Mouse (Mus musculus) heart, postnatal 14 days (tissue): Measurements from ENCODE around the gene Bid. TPM values are rescaled to one million over a fixed set of nuclear protein-coding genes. Genes with fewer than 3 reads are reported as not detected.

Source experiments
- DNase-seq, 2 experiments: peaks; one replicate each; pipeline ENCODE4 v3.0.0; 2021 to 2022
- intact Hi-C: fragments of 180-260 bp; cut with DNase I; formaldehyde crosslinking; loops from one replicate; pipeline ENCODE4 v1.15.1; 2025
- long read RNA-seq, 2 experiments: library from polyadenylated mRNA; stranded (forward); transcript quantifications; one replicate each; pipeline ENCODE4 v2.0.0; 2021
- total RNA-seq, 2 experiments: library from RNA; stranded (reverse); gene quantifications; 2 replicates each; pipeline ENCODE4 v1.2.3; 2021

Bid gene
- 1 to 10 TPM; 1.6 to 2.1 TPM for total RNA-seq
- long read RNA-seq, experiment 1, transcript Bid-201 (6 exons, 2,189 nt) = major isoform, 9 of 11 reads
- long read RNA-seq, experiment 1, partial matches to known transcripts = 0 of 11 reads
- long read RNA-seq, experiment 1, other reads (novel, unspliced or antisense) = 2 of 11 reads
- long read RNA-seq, experiment 2, partial matches to known transcripts = 0 of 4 reads
- long read RNA-seq, experiment 2, other reads (novel, unspliced or antisense) = 2 of 4 reads

DNA sequence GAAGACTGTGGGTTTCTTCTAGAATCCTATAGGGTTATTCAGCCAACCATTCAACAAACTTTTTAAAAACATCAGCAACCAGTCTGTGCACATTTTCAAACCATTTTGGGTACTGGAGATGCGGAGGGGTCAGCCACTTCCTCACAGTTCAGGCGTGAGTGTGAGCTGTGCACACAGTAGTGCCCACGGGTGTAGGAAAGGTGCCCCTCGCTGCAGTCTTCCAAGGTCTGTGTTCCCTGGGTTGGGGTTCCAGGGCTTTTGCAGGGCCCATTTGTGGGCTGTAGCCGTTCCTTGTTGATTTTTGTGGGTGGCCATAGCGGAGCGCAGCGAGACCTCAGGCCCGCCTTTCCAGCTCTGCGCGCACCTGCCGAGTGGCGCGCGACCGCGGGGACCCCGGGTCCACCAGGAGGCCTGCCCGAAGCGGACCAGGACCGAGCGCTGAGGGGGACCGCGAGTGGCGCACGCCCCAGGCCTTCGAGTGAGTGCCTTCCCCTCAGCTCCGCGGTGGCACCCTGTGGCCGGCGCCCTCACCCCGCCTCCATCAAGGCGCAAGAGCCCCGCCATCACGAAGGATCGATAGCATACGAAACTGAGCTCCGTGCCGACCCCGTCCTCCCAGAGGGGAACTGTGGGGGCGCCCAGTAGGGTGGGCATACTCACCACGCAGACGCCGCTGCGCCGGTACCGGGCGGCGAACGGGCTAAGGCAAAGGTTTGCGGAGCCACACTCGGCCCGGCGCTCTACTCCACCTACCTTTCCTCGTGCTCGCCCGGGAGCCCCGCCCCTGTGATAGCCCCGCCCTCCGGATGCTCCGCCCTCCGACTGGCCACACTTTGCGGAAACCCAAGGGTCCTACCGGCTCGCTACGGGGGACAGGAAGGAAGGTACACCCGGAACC, at the start of gene Bid:
Bid (minus strand) TSS at position 780 of the 898 bp plus-strand sequence.
- intact Hi-C loops = no loop called here
- DNase-seq = peak; percentile 85 to 90

GRCm38 (mm10) chr6:120965814-120966213, 49.2 kb upstream of the Bid start:
- no peak for DNase-seq
- intact Hi-C loops = no loop called here

DNA sequence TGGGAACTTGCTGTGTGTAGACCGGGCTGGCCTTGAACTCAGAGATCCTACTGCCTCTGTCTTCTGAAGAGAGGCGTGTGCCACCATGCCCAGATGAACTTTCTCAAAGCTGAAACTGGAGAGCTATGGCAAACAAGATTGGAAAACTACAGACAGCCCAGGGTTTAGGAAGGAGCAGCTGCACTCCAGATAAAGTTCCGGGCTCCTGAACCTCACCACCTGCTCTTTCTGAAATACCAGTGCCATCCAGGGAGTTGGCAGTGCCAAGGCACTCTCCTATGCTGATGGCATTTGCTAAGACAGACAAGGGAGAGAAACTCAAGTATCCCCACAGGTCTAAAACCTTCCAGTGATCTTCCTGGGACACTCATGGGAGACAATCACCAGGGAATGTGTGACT, 47.5 kb upstream of the Bid start:
- DNase-seq = no peak
- intact Hi-C loops = no loop called here

DNA sequence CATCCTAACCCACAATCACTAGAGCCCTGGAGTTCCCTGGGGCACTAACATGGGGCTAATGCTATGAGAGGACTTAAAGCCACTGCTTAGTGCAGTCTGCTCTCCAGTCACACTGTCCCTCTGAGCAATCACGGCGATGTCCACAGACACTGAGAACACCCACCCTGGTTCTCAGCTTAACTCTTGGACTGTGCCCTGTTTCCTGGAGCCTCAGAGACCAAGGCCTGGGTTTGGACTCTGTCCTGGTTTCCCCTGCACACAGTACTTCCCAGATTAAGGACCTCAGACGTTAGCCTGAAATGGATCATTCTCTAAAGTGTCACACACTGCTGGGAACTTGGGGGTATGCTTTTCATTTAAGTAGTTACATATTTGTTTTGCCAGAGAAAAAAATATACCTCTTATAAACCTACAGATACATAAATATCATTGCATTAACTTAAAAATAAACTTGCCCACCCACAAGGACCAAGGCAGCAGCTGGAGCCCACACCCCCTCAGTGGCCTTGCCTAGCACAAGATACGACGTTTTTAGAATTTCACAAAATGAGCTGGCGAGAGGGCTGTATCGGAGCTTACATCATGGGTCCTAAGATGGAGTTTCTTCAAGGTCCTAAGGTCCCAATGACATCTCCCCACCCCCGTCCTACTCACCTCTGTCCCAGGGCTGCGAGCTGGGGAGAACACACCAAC, 43.8 kb upstream of the Bid start:
- intact Hi-C loops = no loop called here

DNA sequence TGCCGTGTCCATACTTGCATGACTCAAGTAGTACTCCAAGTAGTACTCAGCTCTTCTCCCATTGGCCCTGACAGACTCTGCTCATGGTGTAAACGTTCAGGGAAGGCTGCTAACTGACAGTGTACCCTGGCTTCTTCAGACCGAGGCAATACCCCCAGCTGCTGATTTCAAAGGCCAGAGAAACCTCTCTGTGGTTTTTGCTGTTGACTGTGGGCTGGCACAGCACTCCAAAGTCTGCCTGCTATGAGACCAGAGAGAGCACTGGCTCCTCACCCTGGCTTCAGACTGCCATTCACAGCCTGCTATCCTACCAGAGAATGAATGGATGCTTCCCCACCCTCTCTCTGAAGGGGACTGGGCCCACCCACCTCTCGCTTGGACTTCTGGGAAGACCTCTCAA, 40.7 kb upstream of the Bid start:
- intact Hi-C loops = no loop called here
- no peak for DNase-seq

More for the DNA sequence above, 43.8 kb upstream of the Bid start:
- no peak for DNase-seq

DNA sequence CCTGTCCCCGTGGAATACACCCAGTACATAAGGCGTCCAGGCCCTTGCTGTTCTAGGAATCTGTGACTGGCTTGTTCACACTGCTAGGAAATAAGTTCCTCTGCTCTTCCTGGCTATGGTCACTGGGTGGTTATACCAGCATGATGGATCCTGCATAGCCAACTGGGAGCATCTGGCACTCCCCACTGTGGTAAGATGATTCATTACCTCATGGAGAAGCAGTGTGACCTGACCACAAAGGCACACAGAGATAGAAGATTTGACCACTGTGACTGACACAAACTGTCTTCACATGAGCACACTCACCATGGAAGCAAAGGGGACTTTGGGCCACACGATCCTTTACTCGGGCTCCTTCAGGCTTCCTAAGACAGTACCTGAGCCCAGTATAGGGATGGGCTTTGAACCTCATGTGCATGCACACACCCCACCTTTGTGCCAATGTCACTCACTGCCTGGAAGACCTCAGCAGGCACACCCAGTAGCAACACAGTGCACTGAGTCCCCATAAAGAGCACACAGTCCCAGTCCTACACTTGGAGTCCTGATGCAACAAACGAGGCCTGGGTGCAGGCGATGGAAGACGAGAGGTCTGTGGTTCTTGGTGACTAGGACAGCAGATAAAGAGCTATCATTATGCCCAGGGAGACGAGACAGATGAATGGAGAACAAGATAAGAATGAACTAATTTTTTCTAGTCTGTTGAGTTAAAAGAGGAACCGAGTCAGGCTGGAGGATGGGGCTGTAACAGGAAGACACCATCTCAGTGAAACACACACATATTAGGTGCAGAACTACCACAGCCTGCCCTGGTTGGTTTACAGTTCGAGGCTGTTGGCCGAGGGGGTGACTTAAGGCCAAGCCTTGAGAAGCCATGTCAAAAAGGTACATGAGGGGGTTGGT, 39.9 kb upstream of the Bid start:
- DNase-seq = no peak
- intact Hi-C loops = no loop called here

DNA sequence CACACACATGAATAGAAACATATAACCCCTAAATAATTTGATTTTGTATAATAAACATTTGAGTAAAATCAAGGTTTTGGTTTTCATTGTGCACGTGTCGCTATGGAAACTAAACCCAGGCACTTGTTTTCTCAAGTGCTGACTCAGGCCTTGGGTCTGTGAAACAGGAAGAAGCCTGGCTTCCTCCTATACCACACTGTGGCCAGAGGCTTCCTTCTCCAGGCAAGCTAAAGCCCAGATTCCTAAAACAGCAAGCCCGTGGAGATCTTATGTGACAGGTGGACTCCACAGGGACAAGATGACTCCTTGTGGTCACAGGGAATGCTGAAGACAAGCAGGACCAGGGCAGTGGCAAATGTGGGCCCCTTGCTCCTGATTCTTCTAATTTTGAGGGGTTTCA, 38.6 kb upstream of the Bid start:
- DNase-seq = no peak
- intact Hi-C loops = no loop called here

DNA sequence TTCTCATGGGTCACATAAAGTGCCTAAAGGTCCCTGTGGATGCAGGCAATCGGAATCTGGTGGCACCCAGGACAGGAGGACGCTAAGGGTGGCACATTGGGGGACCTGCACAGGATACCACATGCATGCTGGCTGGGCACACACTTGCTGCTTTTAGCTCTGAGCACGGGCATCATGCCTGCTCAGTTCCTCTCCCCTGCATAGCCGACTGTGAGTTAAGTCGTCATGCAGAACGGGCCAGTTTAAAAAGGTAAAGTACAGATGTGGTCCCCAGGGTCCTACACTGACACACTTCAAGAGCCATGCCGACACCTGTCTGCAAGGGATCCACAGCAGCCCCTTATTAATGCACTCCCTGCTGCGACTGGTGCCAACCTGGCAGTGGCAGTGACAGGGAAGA, 37.6 kb upstream of the Bid start:
- DNase-seq = no peak
- intact Hi-C loops = no loop called here

DNA sequence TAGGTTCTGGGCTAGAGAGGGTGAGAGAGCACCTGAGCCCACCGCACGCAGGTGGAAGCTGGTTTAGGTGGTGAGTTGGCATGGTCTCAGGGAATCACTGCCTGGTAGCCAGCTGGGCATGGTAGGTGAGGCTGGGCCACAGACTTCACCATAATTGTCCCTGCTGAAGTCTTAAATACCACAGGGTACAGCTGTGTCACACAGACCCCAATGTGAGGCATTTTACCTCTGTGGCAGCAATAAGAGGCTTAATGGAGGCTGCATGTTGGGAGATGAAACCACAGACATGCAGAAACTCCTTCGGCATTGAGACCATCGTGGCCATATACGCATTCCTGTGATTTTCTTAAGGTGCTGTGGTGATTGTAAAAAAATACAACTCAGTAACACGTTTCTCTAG, 35.8 kb upstream of the Bid start:
- intact Hi-C loops = no loop called here
- no peak for DNase-seq

DNA sequence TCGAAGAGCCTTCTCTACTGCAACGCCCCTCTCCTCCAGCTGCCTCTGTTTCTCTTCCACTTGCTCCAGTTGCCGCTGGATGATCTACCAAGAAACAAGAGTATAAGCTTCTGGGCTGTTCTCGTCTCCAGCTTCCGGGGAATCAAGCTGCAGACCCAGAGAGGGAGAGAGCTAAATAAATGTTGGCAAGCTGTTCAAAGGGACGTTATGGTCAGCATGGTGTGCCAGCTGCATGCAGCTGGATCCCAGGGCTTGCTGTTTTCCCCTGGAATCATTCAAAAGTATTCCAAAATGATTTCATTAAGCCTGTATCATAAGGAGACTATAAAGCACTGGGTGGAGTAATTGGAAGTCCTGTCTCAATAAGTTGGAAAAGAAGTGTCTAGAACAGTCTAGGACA, 34.7 kb upstream of the Bid start:
- intact Hi-C loops = no loop called here

GRCm38 (mm10) chr6:120945510-120945909, 28.9 kb upstream of the Bid start:
- DNase-seq = no peak
- intact Hi-C loops = no loop called here

More for the DNA sequence above, 34.7 kb upstream of the Bid start:
- peak in 1 of 2 experiments; percentile 26 for DNase-seq

DNA sequence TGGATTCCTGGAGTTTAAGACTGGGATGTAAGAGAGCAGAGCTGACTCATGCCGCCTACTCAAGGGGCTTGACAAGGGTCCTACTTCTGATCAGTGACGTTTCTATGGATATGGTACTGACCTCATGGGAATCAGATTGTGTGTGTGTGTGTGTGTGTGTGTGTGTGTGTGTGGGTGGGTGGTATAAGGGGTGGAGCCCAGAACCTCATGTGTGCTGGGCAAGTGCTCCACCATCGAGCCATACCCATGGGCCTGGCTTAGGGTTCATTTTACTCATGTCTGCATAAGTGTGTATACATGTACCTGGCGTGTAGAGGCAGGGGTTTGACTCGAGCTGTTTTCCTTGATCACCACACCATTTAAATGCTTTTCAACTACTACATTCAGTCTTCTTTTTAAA, 27.3 kb upstream of the Bid start:
- intact Hi-C loops = no loop called here
- DNase-seq = no peak

GRCm38 (mm10) chr6:120943551-120943950, 26.9 kb upstream of the Bid start:
- DNase-seq = no peak
- intact Hi-C loops = no loop called here

DNA sequence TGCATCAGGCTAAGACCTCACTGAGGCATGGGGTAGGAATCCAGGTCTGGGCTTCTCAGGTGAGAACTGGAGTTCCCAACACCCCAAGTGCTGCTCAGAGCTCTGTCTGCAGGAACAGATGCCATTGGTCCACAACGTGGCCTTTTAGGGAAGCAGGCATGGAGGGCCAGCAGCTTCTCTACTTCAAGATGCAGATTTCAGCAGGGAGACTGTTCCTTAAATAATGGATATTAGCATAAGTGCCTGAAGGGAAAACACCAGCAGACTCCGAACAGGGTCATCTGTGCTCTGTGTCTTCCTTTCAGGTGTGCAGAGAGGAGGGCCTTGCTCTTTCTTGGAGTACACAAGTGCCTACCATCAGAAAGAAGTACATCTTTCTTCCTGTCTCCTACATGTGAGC, 26.4 kb upstream of the Bid start:
- intact Hi-C loops = no loop called here
- no peak for DNase-seq

DNA sequence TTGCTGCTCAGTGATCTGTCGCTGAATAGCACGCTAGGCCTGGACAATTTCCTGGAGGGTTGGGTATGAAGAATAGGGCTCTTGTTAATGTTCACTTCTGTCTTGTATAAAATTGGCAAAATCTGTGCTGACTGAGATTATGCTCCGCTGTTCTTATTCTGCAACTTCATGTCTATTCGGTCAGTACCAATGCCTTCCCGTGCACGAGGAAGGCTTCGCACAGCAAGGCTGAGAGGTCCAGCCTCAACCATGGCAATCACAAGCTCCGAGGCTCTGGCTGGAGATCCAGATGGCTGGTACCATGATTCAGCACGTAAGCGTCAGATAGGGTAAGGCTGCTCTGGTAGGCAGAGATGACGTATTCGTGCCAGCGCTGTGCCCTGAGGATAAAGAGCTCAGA, 24.9 kb upstream of the Bid start:
- no peak for DNase-seq
- intact Hi-C loops = no loop called here

DNA sequence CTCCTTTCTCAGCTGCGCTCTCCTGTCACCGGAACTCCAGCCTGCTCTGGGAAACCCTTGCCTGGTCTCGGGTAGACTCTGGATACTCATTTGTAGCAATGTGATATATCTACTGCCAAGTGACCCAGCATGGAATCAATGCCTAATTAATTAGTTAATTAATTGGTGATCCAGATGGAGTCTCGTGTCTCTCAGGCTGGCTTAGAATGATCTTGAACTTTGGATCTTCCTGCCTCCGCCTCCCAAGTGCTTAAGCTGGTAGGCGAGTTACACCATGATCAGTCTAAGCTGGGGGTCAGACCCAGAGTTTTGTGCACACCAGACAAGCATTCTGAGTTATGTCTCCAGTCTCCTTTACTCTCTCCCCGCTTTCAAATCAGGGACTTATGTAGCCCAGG, 24.4 kb upstream of the Bid start:
- DNase-seq = no peak
- intact Hi-C loops = no loop called here

GRCm38 (mm10) chr6:120940446-120941083, 23.9 kb upstream of the Bid start:
- DNase-seq = no peak

DNA sequence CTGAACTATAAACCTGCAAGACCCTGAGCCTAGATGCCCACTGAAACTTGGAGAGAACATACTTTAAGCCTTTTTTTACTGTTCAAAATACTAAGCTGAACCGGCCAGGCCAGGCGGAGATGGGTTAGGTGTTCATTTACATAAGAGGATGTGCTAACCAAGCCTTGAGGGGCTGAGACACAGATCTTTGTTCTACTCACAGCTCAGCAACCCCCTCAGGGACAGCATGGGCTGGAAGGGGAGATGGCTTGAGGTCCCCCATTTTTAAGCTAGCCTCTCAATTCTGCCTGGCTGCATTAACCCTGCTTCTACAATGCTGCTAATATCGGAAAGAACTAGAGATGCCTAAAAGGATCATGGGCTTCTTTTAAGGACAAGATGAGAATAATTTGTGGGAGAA, 23.1 kb upstream of the Bid start:
- DNase-seq = no peak
- intact Hi-C loops = no loop called here

More at GRCm38 (mm10) chr6:120940446-120941083, 23.9 kb upstream of the Bid start:
- intact Hi-C loops = no loop called here

DNA sequence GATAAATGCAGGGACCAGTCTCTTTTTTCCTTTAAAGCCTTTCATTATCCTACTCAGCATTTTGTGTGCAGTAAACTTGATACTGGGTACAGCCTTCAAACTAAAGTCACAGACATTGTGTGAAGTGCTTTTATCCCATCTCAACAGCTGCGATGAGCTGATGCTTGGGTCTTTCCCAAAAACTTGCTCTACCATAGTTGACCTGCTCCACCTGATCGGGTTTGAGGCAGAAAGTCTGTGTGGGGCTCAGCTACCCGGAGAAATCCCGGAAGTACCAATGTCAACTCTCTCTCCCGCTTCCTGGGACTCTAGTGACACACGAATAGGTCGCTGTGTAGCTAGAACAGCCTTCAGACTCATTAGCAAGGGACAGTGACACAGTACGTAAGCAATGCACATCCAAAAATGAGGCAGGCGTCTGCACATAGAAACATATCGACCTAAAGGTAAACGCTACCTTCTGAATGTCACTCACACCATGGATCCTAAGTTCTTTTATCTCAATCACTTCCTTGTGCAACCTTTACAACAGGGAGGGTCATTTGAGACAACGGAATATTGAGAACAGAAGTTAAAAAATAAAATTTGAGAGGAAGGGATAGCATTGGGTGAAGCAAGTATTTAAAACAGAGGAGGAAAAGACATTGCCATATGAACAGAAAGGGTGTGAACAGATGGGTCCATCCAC, 22.3 kb upstream of the Bid start:
- DNase-seq = no peak
- intact Hi-C loops = no loop called here
